Mouse (Mus musculus) megakaryocyte progenitor cell, adult 5-6 weeks (primary cell): Measurements from ENCODE around the gene Cytl1. TPM values are rescaled to one million over a fixed set of nuclear protein-coding genes. Genes with fewer than 3 reads are reported as not detected.

Experiments used
- ATAC-seq: replicated peaks from 2 replicates; pipeline ENCODE4 v1.8.0; 2016; ENCODE audit warnings: mild to moderate bottlenecking, moderate TSS enrichment, inconsistent platforms; ENCODE audit not compliant: poor library complexity
- total RNA-seq, 2 experiments: library from RNA; stranded (forward) in 1 of 2; stranded (reverse) in 1 of 2; fragments of 157-497, 149-512 nt in 1 of 2; fragments of 200-1000 nt in 1 of 2; gene quantifications; 2 replicates each; pipeline versions ENCODE4 v1.2.3 to v1.2.4; 2015 to 2017

Gene Cytl1
- total RNA-seq (2015) (not detected in 2 replicates), total RNA-seq (2017) (not detected in 2 replicates)

DNA sequence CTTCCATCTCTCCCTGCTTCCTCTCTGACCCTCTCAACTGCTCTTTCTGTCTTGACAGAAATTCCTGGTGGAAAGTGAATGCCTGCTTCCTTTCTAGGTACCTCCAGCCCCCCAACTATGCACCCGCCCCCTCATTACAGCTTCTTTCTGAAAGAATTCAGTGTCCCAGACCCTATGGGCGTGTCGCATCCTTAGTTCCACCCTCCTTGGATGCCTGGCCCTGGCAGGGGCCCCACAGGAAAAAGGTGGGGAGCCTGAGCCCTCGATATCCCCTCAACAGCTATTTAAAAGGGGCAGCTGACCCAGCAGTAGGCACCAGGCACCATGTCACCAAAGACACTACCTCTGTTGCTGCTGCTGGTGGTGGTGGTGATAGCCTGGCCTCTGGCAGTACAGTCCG is at the start of gene Cytl1:
TSS of gene Cytl1 (plus strand) at position 296 of the 400 bp plus-strand sequence.
- no peak for ATAC-seq

DNA sequence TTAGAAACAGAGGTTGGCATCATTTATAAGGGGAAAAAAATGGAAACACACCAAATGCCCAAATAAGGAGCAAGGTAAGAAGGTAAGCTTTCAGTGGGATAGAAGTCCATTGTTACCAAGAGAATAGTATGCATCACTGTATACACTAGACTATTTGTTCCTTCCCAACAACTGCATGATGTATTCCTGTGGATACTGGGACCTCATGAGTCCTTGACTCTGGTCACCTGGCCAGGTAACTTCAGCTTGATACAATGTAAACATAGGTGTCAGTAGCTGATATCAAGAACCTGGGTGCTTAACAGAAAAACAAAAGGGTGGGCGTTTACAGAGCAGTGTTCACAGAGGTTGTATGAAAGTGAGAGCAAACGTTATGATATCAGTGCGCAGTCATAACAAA is 42.6 kb upstream of the Cytl1 start:
- ATAC-seq, result no peak

DNA sequence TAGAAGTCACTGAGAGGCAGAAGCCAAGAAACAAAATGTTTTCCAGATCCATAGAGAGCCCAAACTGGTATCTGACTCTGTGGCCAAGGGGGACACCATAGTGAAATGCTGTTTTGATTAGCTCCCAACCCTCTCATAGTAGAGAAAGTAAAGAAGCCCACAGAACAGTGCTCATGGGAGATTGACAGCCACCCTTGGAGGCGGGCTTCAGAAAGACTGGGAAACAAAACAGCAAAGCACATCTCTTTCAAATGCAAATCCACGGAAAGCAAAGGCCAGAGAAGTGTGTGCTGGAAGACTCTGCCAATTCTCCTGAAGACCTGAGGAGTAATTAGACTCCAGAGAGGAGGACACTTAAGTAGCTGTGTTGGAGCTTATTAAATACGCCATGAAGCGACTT is 39.5 kb upstream of the Cytl1 start:
- no peak for ATAC-seq

DNA sequence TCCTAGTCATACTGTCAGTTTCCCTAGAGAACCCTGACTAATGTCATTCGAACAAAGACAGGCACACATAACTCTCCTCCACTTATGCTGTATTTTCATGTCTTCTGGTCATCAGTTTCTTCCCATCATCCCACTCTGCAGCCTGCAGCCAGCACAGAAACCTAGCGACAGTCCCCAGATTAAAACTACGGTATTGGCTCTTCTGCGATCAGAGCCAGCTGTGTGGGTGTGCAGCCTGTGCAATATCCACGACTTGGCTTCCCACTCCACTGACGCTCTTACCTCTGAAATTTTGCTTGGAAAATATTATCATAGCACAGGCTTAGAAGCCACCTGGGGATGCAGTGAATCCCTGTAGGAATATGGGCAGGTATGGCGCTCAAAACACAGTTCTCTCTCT is 38.0 kb upstream of the Cytl1 start:
- no peak for ATAC-seq

DNA sequence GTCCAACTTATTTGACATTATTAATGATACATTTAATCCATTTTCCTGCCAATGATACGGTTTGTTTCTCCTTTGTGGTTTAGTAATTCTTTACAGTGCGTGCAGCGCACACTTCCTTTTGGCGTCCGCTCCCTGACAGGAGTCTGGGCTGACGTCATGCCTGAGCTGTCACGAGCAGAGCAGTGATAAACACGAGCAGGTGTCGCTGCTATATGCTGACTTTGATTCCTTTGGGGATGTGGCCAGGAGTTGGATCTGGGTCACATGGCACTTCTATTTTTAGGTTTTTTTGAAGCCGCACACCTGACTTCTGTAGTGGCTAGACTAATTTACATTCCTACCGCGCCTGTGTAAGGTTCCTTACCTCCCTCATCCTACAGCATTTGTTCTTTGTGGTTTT is 35.6 kb upstream of the Cytl1 start:
- ATAC-seq, result no peak

DNA sequence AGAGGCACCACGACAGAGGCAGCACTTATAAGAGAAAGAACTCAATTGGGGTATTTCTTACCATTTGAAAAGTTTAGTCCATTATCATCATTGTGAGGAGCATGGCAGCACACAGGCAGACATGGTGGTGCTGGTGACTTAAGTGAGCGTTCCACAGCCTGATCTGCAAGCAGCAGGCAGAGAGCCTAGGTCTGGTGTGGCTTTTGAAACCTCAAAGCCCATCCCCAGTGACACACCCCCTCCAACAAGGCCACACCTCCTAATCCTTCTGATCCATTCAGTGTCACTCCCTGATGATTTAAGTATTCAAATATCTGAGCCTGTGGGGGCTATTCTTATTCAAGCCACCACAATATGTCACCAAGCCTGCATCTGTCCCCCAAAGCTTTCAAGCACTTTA is 30.4 kb upstream of the Cytl1 start:
- no peak for ATAC-seq

DNA sequence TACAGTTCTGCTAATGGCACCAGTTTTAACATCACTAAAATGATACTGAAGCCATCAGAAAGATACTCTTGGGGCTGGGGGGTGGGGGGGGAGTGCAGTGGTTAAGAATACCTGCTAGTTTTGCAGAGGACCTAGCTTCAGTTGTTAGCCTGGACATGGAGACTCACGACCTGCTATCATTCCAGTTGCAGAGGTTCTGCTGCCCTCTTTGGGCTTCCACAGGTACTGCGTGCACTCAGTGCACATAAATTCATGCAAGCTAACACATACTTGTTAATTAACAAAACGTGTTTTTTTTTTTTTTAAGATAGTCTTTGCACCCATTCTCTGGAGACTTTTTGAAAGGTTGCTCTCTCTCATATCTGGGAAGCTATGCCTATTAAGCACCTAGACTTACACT is 27.2 kb upstream of the Cytl1 start:
- no peak for ATAC-seq

DNA sequence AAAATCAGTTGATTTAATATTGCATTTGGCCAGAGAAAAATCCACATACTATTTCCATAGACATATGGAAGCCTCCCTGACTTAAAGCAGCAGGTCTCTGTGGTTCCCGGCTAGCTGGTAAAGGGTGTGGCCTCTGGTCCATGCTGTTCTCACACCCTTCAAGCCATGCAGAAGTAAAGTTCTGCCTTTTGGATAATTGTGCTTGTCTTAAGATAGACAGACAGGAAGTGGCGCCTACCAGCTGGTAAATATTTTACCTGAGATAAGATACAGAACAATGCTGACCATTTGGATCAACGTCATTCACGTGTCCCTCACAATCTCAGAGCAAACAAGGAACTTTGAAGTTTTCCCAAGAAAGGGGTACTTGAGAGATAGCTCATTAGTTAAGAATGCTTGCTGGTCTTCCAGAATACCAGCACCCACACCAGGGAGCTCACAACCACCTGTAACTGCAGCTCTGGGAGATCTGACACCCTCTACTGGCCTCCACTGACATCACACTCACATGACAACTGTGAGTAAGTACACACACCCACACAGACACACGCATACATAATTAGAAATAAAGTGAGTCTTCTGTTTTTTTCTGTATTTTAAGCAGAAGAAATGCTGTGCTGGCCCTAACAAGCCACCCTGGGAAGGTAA is 25.9 kb upstream of the Cytl1 start:
- no peak for ATAC-seq

DNA sequence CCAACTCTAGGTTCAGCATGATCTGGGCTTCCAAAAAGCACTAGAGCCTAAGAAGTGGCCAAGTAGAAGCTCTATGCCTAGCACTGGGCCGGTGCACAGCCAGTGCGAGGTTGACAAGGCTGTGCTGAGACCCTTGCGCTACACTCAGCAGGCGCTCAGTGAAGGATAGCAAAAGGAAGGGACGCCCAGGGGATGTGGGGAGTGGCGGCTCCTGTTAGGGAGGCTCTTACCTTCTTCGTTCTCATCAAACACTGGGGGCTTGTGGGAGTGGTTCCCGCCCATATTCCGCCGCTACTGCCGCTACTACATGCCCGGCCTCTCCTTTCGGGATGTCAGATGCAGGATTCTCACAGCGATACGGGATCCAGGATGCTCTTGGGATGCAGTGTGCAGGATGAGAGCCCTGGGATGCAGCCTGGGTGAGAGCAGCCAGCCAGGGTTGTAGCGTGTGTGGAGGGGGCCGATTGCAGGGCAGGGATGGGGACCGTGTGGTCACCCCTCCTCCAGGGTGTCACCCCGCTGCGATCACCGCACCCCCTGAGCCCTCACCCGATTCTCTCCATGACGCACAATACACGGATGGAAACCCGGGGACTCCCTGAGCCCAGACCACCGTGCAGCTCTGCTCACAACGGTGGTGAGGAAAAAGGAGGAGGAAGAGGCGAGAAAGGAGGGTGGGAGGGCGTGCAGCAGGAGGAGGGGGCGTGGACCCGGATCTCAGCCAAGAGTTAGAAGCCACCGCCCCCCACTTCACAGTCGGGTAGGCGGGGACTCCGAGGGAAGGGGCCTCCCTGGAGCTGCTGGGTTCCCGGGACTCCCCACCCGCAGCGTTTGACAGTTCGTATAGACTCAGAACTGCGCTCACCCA is 18.6 kb upstream of the Cytl1 start, which contains the start of gene Stk32b:
TSS of gene Stk32b (minus strand) at position 667 of the 868 bp plus-strand sequence.
- no peak for ATAC-seq

DNA sequence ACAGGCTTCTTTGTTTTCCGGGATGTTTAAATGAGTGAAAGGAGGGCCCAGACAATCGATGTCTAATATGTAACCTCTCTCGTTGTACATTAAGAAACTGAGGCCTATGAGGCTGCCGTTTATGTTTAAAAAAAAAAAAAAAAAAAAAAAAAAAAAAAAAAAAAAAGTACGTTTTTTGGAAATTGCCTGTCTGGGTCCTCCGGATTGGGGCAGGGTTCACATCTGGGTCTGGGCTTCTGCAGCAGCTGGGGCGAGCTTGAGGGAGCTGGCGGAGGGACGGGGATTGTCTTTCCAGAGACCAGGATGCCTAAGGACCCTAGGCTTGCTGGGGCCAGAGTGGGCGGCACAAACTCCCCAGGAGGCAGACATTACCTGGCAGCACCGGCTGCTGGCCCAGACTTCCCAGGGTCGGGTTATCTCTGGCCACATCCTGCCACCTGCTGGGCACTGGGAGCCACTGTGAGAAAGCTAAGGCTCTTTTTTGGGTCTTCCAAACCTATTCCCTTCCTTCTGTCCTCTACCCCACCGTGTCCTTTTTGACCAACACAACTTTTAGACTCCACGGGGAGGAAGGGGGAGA is 17.8 kb upstream of the Cytl1 start:
- ATAC-seq, result no peak

DNA sequence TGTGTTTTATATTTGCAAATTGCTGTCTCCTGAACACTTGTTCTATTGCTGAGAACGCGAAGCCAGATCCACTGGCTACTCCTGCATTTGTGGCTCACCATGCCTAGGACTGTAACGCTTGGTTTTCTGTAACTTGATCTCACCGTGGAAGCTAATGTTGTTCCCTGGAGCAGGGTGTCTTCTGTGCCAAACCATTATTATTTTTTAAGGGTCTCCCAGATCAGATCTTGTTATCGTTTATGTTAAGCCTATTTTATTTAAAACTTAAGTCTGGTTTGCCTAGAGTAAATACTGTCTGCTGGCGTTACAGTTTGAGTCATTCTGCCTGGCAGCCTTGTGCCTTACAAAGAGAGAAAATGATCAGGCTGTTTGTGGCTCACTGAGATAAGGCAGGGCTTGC is 14.6 kb upstream of the Cytl1 start:
- no peak for ATAC-seq

DNA sequence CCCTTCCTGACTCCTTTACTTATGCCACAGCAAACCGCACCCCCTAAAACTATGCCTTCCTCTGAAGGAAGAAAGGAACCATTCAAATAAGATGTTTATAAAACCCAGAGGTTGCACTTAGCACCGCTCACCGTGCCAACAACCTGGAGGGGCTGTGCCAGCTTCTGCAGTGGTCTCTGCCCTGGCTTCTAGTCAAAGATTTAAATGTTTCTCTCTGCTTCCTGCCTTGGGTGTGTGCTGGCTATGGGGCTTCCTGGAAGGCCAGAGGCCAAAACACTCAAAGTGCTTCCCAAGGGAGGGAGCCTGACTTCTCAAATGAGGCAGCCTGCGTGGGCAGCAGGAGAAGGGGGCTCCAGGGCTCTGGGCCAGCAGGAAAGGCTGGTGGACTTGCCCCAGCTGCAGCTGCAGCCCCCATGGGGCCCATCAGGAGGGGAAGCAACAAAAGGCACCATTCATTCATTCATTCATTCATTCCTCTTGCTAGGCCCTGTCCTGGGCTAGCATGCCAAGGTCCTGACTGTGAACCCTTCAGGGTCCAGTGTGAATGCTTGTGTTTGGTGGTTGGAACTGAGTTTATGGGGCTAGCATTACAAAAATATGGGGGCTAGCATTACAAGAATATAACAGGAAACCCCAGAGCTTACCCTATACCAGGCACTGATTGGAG is 10.0 kb upstream of the Cytl1 start:
- ATAC-seq, result no peak

DNA sequence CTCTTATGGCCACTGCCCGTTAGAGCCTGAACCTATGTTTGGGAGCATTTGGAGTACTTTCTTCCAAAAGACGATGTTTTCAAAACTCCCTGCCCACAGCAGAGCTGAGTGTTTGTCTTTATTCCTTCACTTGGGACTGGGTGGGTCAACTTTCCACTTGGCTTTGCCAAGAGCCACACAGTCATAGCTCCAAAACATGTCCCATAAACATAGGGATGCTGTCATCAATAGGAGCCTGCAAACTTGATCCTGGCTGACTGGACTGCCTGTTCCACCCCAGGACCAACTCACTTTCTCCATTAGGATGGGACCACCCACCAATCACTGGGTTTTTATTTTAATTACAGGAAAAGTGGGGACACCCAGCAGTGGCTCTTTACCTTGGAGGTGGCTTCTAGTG is 4.5 kb upstream of the Cytl1 start:
- ATAC-seq, result no peak

DNA sequence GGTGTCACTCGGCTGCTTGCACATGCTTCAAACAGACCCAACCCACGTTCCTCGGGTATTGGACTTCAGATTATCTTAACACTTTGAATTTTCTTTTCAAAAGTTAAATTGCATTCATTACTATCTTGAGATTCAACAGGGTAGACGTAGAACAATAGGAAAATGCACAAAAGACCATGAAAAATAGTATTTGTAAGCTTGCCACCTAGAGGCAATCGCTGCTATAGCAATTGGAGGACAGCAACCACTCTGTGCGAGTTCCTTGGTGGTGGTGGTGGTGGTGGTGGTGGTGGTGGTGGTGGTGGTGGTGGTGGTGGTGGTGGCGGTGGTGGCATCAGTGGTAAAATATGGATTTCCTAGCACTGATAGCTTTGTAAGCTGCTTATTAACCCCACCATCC is 894 bp downstream of the Cytl1 start:
- no peak for ATAC-seq

DNA sequence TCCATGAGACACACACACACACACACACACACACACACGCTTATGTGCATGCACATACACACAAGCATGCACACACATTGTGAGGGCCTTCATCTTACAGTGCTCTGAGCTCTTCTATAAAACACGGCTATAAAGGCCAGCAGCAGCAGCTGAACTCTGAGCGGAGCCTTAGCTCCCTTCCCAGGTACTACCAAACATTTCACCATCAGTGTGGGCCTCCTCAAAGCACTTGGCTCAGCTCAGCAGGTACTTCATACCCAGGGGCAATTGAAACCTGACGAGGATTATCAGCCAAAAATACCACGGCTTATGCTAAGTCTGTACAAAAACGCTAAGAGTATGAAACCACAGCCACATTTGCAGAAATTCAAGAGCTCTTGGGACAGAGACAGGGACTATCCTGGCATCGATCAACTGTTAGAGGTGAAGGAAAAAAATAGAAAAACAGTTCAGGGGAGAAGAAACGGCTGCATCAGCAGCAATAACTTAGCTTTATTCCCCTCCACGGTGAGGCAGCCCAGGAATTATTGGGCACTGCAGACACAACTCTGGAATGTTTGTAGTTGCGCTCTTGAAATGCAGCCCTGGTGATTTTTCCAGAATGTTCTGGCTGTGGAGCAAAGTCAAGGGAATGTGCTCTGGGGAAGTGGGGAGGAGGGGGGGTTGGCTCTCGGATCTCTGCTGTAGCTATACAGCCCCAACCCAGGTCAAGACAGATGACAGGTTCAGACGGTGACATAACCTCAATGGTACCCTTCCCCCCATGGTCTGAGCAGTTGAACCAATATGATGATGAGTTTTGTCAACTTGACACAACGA is 8.8 kb downstream of the Cytl1 start:
- ATAC-seq, result no peak

DNA sequence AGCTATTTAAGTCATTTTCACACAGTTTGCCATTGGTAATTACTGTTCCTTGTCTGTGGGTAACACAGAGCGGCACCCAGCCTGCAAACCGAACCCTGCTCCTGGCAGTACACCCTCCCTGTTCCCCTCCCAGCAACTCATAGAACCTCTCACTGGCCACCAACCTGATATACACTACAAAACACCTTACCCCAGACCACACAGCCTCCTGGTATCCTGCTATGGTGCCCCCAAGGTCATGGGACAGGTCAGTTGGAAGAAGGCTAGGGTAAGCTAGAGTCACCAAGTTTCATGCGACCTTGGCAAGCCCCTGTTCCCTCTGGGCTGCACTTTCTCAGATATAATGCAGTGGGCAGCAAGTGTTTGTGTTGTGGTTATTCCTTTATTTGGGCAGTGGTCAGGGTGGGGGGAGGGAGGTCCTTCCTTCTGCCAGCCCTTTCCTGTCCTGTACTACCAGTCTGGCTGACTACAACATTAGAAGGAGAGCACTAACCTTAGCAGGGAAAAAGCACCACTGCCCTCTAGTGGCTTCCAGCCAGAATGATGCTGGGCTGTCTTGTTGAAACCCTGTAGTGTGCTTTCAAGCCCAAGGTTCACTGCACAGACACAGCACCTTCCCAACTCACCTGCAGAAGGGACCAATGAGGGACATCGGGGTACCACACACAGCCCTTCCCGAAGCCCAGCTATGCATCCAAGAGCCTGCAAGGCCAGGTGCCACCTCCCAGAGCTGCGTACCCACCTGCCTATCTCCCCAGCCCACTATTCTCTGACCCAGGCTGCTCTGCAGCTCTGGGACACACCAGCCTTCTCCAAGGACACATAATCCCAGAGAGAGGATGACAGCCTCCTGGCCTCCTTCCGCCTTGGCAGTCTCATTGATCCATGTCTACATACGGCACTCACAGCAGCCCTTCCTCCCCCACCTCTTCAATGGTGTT is 17.0 kb downstream of the Cytl1 start:
- ATAC-seq, result no peak

DNA sequence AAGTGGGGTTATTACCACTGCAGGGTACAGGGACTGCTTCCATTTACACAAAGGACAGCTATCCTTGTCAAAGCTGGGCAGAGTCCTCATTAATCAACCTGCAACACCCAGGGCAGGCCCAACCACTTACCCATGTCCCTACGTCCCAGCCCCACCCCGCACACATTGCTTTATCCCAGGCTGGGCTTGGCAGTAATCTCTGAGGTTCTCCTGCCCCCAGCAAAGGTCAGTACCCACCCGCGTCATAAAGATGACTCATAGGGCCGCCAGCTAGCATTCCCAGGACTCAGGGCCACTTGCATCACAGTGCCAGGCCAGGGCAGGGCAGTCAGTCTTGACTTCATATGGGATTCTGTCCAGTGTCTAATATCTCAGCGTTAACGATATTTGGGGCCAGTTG is 18.0 kb downstream of the Cytl1 start:
- no peak for ATAC-seq

DNA sequence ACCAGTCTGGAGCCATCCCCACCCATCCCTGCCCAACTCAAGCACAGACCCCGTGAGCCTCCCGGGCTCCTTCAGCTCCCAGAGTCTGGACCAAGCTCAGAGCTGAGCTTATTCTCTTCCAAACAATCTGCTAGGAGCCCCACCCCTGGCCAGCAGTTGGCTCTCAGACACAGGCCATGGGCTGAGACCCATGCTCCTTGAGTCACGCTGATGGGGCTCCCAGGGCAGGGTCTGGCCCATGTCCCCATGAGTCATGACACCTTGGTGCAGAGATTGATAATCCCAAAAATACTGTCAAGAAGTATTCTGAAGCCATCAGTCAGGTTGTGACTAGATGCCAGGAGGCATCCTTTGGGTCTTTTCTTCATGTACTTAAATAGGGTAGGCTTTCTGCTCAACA is 26.7 kb downstream of the Cytl1 start:
- no peak for ATAC-seq

DNA sequence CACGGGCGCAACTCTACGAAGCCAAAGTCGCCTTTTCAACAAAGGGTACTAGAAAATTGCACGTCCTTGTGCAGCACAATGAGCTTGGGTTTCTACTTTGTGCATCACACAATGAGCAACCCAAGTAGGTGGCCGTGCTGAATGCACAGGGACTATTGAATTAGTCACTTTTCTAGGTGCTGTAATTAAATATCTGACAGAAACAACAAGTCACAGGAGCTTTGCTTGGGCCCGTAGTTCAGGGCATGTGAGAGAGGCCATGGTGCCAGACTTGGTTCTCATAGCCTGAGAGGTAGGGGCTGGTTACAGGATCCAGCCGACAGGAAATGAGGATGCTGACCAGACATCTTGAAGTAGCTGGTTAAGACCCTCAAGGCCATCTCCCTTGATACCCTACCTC is 30.5 kb downstream of the Cytl1 start:
- ATAC-seq, result no peak

DNA sequence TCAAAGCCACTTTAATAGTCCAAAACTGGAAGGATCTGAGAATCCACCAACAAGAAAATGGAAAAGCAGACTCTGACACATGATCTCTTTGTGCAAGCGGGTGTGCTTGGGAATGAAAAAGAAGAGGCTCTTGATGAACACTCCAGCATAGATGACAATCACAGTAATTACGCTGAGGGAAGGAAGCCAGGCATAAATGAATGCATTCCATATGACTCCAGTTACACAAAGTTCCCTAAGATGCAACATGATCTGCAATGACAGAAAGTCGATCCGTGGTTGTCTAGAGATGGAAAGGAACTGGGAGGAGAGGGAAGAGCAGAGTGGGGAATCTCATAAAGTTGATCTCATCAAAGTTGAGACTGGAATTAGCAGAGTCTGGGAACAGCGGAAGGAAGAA is 31.9 kb downstream of the Cytl1 start:
- no peak for ATAC-seq
